Mouse (Mus musculus): ENCODE results near the gene Cyp4f39. TPM values are rescaled to one million over a fixed set of nuclear protein-coding genes. Genes with fewer than 3 reads are reported as not detected.

Gene Cyp4f39
- polyA plus RNA-seq, 1 experiment from 2014 or later = 0.45 TPM

DNA sequence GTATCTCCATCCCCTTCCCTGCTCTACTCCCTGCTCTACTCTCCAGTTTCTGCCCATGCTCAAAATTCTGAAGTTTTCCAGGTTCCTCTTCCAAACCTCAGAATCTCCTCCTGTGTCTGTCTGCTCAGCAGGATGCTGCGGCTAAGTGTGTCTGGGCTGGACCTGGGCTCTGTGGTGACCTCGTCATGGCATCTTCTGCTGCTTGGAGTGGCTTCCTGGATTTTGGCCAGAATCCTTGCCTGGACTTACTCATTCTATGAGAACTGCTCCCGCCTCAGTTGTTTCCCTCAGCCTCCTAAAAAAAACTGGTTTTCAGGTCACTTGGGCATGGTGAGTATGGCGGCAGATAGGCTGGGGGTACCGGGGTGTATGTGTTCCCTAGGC is 84.3 kb downstream of the Cyp4f39 start:
- no peaks in the 10 kb centered on the region for H3K36me3 ChIP-seq
- H3K9me3 ChIP-seq = no peaks in the 10 kb centered on the region
- no peak for ATAC-seq (ENCODE audit: low read depth)
- peak overlapping the region; percentile 61 for H3K9ac ChIP-seq
- peak overlapping the region; percentile 42 for H3K4me3 ChIP-seq
- no peaks in the 10 kb centered on the region for H3K27me3 ChIP-seq
- peak overlapping the region; percentile 54 for H3K4me2 ChIP-seq
- H3K4me1 ChIP-seq (replicated peaks) = peaks cover 11% of the 10 kb centered on the region
- 0 out of 2 replicates have a peak overlapping the region, but pooled peaks have one; percentile 10 for H3K27ac ChIP-seq (replicated peaks)
- 70% methylated on average over 5 of the region's 5 CpGs for WGBS

Other genes with a start within 250 kb of the Cyp4f39 start
- gene Brd4, start 168.0 kb upstream of the Cyp4f39 start, polyA plus RNA-seq (2015; fragmentation: Nextera tagmentation; extraction: Ambion mirVana) = 87.7 and 101 TPM in 2 replicates
- gene Akap8, start 131.5 kb upstream of the Cyp4f39 start, polyA plus RNA-seq (2015; fragmentation: Nextera tagmentation; extraction: Ambion mirVana) = 95.9 and 104 TPM in 2 replicates
- gene Akap8l, start 102.1 kb upstream of the Cyp4f39 start, polyA plus RNA-seq (2015; fragmentation: Nextera tagmentation; extraction: Ambion mirVana) = 153 and 154 TPM in 2 replicates
- gene Wiz, start 63.3 kb upstream of the Cyp4f39 start, polyA plus RNA-seq (2015; fragmentation: Nextera tagmentation; extraction: Ambion mirVana) = 33.2 and 39.8 TPM in 2 replicates
- 0.54 and 0.71 TPM in 2 replicates for gene Rasal3, start 49.1 kb upstream of the Cyp4f39 start, polyA plus RNA-seq (2015; fragmentation: Nextera tagmentation; extraction: Ambion mirVana)
- not detected in 2 replicates for gene Pglyrp2, start 28.6 kb upstream of the Cyp4f39 start, polyA plus RNA-seq (2015; fragmentation: Nextera tagmentation; extraction: Ambion mirVana)
- 11.5 and 12.1 TPM in 2 replicates for gene Cyp4f17, start 53.3 kb downstream of the Cyp4f39 start, polyA plus RNA-seq (2015; fragmentation: Nextera tagmentation; extraction: Ambion mirVana)
- gene Cyp4f16, start 83.8 kb downstream of the Cyp4f39 start, polyA plus RNA-seq (2015; fragmentation: Nextera tagmentation; extraction: Ambion mirVana) = 25.2 and 28.4 TPM in 2 replicates
- gene Cyp4f37, start 168.6 kb downstream of the Cyp4f39 start, polyA plus RNA-seq (2015; fragmentation: Nextera tagmentation; extraction: Ambion mirVana) = 0.53 TPM in 1 of 2 replicates, not detected in the other
- gene Cyp4f40, start 206.2 kb downstream of the Cyp4f39 start, polyA plus RNA-seq (2015; fragmentation: Nextera tagmentation; extraction: Ambion mirVana) = not detected in 2 replicates
- 1.0 and 1.6 TPM in 2 replicates for gene Cyp4f15, start 232.9 kb downstream of the Cyp4f39 start, polyA plus RNA-seq (2015; fragmentation: Nextera tagmentation; extraction: Ambion mirVana)